Mouse (Mus musculus): ENCODE results near the gene Serpina11.
"Not testable (repeated sequence)": the region's sequence is repeated elsewhere in the genome, so short reads cannot be mapped to it uniquely, and the experiment has no call there.

Serpina11 gene

GRCm38 (mm10) chr12:103971080-103971479, 18.7 kb downstream of the Serpina11 start:
- DNase-seq (ENCODE audit: low read depth, low spot score), result no peak

DNA sequence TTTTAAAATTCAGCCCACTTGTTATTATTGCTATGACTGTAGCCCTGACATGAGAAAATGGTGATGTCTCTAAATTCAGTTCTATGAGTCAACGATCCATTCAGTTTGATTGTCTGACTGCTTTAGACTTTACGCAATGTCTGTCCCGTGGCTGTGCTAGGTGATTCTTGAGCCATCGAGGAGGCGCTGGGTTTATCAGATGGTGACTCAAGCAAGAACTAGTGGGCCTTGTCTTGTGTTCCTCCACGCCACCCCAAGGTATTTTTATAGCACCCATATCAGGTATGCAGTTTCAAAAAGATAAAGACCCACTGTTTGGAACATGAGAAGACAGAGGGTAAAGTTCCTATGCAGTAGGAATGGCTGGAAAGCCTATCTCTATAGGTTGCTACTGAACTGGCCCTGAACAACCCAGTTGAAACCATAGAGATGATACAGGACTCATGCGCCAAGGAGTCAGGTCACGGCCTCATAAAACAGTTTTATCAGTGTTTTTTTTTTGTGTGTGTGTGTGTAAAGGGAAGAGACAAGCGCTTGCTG, 20.1 kb downstream of the Serpina11 start:
- peak; percentile 0 for DNase-seq (ENCODE audit: low read depth, low spot score)

GRCm38 (mm10) chr12:103966761-103967160, 23.0 kb downstream of the Serpina11 start:
- no peak for DNase-seq (ENCODE audit: low read depth, low spot score)

- no peak for DNase-seq (ENCODE audit: low read depth, low spot score)
These were observed 26.5 kb downstream of the Serpina11 start for GRCm38 (mm10) chr12:103963288-103963687.

GRCm38 (mm10) chr12:103962860-103963259, 26.9 kb downstream of the Serpina11 start:
- DNase-seq (ENCODE audit: low read depth, low spot score), result no peak

GRCm38 (mm10) chr12:103962337-103962736, 27.4 kb downstream of the Serpina11 start:
- DNase-seq (ENCODE audit: low read depth, low spot score), result no peak

- DNase-seq (ENCODE audit: low read depth, low spot score), result no peak
These were observed 28.0 kb downstream of the Serpina11 start for GRCm38 (mm10) chr12:103961716-103962115.

DNA sequence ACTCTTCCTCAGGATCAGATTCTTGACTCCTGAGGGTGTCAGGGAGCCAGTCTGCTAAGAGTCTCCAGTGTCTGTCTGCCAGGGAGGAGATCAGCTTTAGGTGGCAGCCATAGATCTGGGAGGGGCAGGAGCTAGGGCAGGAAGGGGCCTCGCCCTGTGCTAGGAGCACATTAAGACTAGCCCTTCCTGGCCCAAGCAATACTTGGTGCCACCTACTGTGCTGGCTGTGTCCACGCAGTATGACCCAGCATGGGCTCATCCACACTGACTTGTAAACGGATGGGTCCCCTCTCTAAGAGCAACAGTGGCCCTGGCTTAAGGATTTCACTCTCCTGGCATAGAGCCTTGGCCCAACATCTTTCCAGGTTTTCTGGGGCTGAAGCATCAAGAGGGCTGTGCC, 31.0 kb downstream of the Serpina11 start, which contains the start of gene Serpina1e:
Gene Serpina1e, minus strand, starts transcription at position 178 of the 400 bp plus-strand sequence.
- DNase-seq (ENCODE audit: low read depth, low spot score), result no peak

DNA sequence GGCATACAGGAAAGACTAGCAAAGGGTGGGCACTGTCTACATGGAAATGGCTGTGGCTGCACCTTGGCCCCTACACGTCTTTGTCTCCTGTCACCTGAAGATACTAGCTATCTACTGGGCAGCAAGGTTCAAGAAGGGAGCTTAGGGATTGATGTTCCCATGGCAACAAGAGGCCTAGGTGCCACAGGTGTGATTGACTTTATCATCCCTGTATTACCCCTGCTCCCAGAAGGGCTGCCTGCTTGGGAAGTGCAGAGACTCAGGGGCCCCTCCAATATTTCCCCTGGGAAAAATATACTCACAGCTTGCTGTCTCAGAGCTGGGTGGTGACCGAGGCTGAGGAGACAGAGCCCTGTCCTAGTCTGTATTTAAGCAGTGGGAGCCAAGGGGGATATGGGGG, 33.2 kb downstream of the Serpina11 start:
- DNase-seq (ENCODE audit: low read depth, low spot score), result not testable (repeated sequence)

GRCm38 (mm10) chr12:103952972-103953371, 36.8 kb downstream of the Serpina11 start:
- DNase-seq (ENCODE audit: low read depth, low spot score), result not testable (repeated sequence)

- DNase-seq (ENCODE audit: low read depth, low spot score), result no peak
These were observed 43.5 kb downstream of the Serpina11 start for GRCm38 (mm10) chr12:103946243-103946642.

Data from ZHBTc4 (cell line).